Mouse (Mus musculus) adrenal gland, adult 2 months (tissue): ENCODE results near the gene 4921530L21Rik. TPM values are rescaled to one million over a fixed set of nuclear protein-coding genes. Genes with fewer than 3 reads are reported as not detected.

Source experiments
- DNase-seq: peaks from one replicate; pipeline ENCODE4 v3.0.0; 2021
- long read RNA-seq: library from polyadenylated mRNA; stranded (forward); transcript quantifications from one replicate; pipeline ENCODE4 v2.0.0, GENCODE M21; 2021
- polyA plus RNA-seq: library from polyadenylated mRNA; depleted of rRNA; stranded (reverse); fragments of >200 nt; gene quantifications from 2 replicates; pipeline ENCODE4 v1.2.3, GENCODE M21; 2012; rRNA removed
- total RNA-seq, 2 experiments: library from RNA; stranded (reverse); gene quantifications; 2 replicates each; pipeline ENCODE4 v1.2.3; 2021

4921530L21Rik gene
- total RNA-seq = not detected
- polyA plus RNA-seq = not detected in 2 replicates
- long read RNA-seq = 0 reads

GRCm38 (mm10) chr14:95880954-95881353, at the start of gene 4921530L21Rik:
Gene 4921530L21Rik (plus strand): TSS chr14:95881254.
- DNase-seq = no peak

- DNase-seq = no peak
These were observed 47.2 kb upstream of the 4921530L21Rik start for GRCm38 (mm10) chr14:95833866-95834265.

GRCm38 (mm10) chr14:95862981-95863380, 18.1 kb upstream of the 4921530L21Rik start:
- DNase-seq = no peak

- no peak for DNase-seq
These were observed 15.2 kb upstream of the 4921530L21Rik start for GRCm38 (mm10) chr14:95865676-95866416.

- DNase-seq = no peak
These were observed 9.0 kb upstream of the 4921530L21Rik start for GRCm38 (mm10) chr14:95872020-95872419.

GRCm38 (mm10) chr14:95876785-95877510, 4.1 kb upstream of the 4921530L21Rik start:
- no peak for DNase-seq

GRCm38 (mm10) chr14:95877548-95877947, 3.5 kb upstream of the 4921530L21Rik start:
- no peak for DNase-seq

- no peak for DNase-seq
These were observed 18.4 kb downstream of the 4921530L21Rik start for GRCm38 (mm10) chr14:95899458-95899857.

- DNase-seq = no peak
These were observed 23.6 kb downstream of the 4921530L21Rik start for GRCm38 (mm10) chr14:95904591-95905095.

- DNase-seq = no peak
These were observed 32.2 kb downstream of the 4921530L21Rik start for GRCm38 (mm10) chr14:95913293-95913692.

- DNase-seq = no peak
These were observed 45.7 kb downstream of the 4921530L21Rik start for GRCm38 (mm10) chr14:95926742-95927141.

- no peak for DNase-seq
These were observed 47.0 kb downstream of the 4921530L21Rik start for GRCm38 (mm10) chr14:95927810-95928785.
